Mouse (Mus musculus) MEL (cell line): ENCODE measurements around the gene Ggt1.

ENCODE experiments used
- CHD2 ChIP-seq: IDR thresholded peaks from 2 replicates; pipeline ENCODE4 v1.6.1; 2011; ENCODE audit warnings: low read length, improper control_type of control experiment
- CTCF ChIP-seq, 3 experiments: IDR thresholded peaks in 2 of 3; conservative IDR thresholded peaks in 1 of 3; 2 replicates each; pipeline ENCODE4 v1.5.1; 2011 to 2012; ENCODE audit warnings: low read length in 3 of 3, low read depth in 2 of 3, mild to moderate bottlenecking in 2 of 3, improper control_type of control experiment in 1 of 3, inconsistent platforms in 1 of 3, mixed read lengths in 1 of 3, moderate library complexity in 1 of 3; ENCODE audit not compliant: control insufficient read depth in 1 of 3, insufficient read depth in 1 of 3, poor library complexity in 1 of 3, severe bottlenecking in 1 of 3
- ELF1 ChIP-seq: IDR thresholded peaks from 2 replicates; pipeline ENCODE4 v1.6.1; 2014; ENCODE audit warnings: low read depth, mild to moderate bottlenecking, inconsistent platforms, low read length, improper control_type of control experiment, moderate library complexity
- EP300 ChIP-seq, 2 experiments: IDR thresholded peaks; 2 replicates each; pipeline ENCODE4 v1.6.1; 2011; ENCODE audit warnings: improper control_type of control experiment in 2 of 2, low read length in 2 of 2, low read depth in 1 of 2, mild to moderate bottlenecking in 1 of 2
- KAT2A ChIP-seq: conservative IDR thresholded peaks from 2 replicates; pipeline ENCODE4 v1.6.1; 2012; ENCODE audit warnings: low read depth, low read length, improper control_type of control experiment, inconsistent platforms
- MYB ChIP-seq: IDR thresholded peaks from 2 replicates; pipeline ENCODE4 v1.6.1; 2011; ENCODE audit warnings: mild to moderate bottlenecking, low read depth, low read length, improper control_type of control experiment
- MYC ChIP-seq: IDR thresholded peaks from 2 replicates; pipeline ENCODE4 v1.6.1; 2011; ENCODE audit warnings: low read depth, mild to moderate bottlenecking, low read length, improper control_type of control experiment, moderate library complexity
- NELFE ChIP-seq: IDR thresholded peaks from 2 replicates; pipeline ENCODE4 v1.6.1; 2011; ENCODE audit warnings: low read depth, low read length, improper control_type of control experiment
- POLR2A ChIP-seq, 2 experiments: IDR thresholded peaks; 2 replicates each; pipeline ENCODE4 v1.6.1; 2011 to 2012; ENCODE audit warnings: low read length in 2 of 2, mild to moderate bottlenecking in 2 of 2, control low read depth in 1 of 2, improper control_type of control experiment in 1 of 2, low read depth in 1 of 2, moderate library complexity in 1 of 2; ENCODE audit not compliant: control insufficient read depth in 1 of 2, insufficient read depth in 1 of 2, poor library complexity in 1 of 2
- SMC3 ChIP-seq: IDR thresholded peaks from 2 replicates; pipeline ENCODE4 v1.6.1; 2011; ENCODE audit warnings: low read depth, low read length, improper control_type of control experiment
- TCF12 ChIP-seq: IDR thresholded peaks from 2 replicates; pipeline ENCODE4 v1.6.1; 2014; ENCODE audit warnings: low read depth, mild to moderate bottlenecking, inconsistent platforms, low read length, improper control_type of control experiment, moderate library complexity
- USF1 ChIP-seq: IDR thresholded peaks from 2 replicates; pipeline ENCODE4 v1.6.1; 2014; ENCODE audit warnings: low read depth, mild to moderate bottlenecking, inconsistent platforms, low read length, improper control_type of control experiment, moderate library complexity
- ZNF384 ChIP-seq: IDR thresholded peaks from 2 replicates; pipeline ENCODE4 v1.6.1; 2012; ENCODE audit warnings: low read depth, mild to moderate bottlenecking, inconsistent platforms, low read length, improper control_type of control experiment

DNA sequence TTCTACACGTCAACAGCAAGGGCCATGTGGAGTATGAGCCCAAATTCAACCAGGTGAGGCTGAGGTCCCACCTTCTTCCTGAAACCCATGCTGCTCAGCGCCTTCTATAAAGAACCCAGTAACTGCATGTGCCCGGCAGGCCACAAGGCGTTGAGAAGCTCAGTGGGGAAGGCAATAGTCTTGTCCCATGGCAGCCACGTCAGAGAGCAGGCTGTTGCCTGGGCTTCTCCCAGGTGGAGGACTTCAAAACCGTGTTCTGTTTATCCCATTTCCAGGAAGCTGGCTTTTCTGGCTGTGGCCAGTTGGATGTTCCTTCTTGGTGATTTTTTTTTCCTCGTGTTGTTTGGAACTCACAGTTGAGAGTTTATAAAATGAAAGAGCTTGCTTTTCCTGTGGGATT lies 49.1 kb downstream of the Ggt1 start:
- TF ChIP-seq MYB (no peak), ZNF384 (no peak), POLR2A (IDR thresholded peaks at IDR 0.05; ENCODE audit: control insufficient read depth in 1 of 2, insufficient read depth in 1 of 2, low read depth in 1 of 2, low read length in 2 of 2, poor library complexity in 1 of 2) (no peak), NELFE (no peak), CTCF (IDR thresholded peaks at IDR 0.05 in 2 of 3, conservative IDR thresholded peaks at IDR 0.05 in 1 of 3; ENCODE audit: control insufficient read depth in 1 of 3, insufficient read depth in 1 of 3, low read depth in 2 of 3, low read length in 3 of 3, poor library complexity in 1 of 3, severe bottlenecking in 1 of 3) (no peak), EP300 (IDR thresholded peaks at IDR 0.05; ENCODE audit: low read depth in 1 of 2, low read length in 2 of 2) (no peak), CHD2 (no peak), USF1 (no peak), MYC (no peak), KAT2A (no peak), ELF1 (no peak), SMC3 (no peak), TCF12 (no peak)
